18 mouse cellular contexts compared by ENCODE assay signal in genomic region chr13:73494528-73494927, GRCm38 (mm10). TPM values are rescaled to one million over a fixed set of nuclear protein-coding genes. Genes with fewer than 3 reads are reported as not detected.
"Had no signal": no experiment of that assay in that cellular context is flagged by ENCODE, and none has a peak within 500 bp of the region (broad histone marks: within the 10 kb centered on the region; RNA-seq: fewer than 3 reads in every experiment).

No protein-coding gene starts in this region.

- H3K4me1 ChIP-seq: intestine, embryonic 15.5 days; kidney, embryonic 15.5 days; limb, embryonic 12.5 days; limb, embryonic 15.5 days had no signal

- H3K9me3 ChIP-seq: intestine, embryonic 15.5 days; kidney, embryonic 15.5 days; limb, embryonic 12.5 days; limb, embryonic 15.5 days had no signal

- H3K4me2 ChIP-seq: intestine, embryonic 15.5 days; kidney, embryonic 15.5 days; limb, embryonic 12.5 days; limb, embryonic 15.5 days; midbrain, embryonic 11.5 days had no signal

- H3K9ac ChIP-seq: intestine, embryonic 15.5 days; kidney, embryonic 15.5 days; limb, embryonic 12.5 days; limb, embryonic 15.5 days had no signal

- H3K27ac ChIP-seq: intestine, embryonic 15.5 days; kidney, embryonic 15.5 days; limb, embryonic 12.5 days; limb, embryonic 15.5 days had no signal

- H3K27me3 ChIP-seq: intestine, embryonic 15.5 days; kidney, embryonic 15.5 days; limb, embryonic 12.5 days; limb, embryonic 15.5 days had no signal

- ATAC-seq: intestine, embryonic 15.5 days had no signal

- DNase-seq: kidney, adult 11 months; kidney, adult 8-10 months; kidney, postnatal 10 days; kidney, postnatal 36 days; left cerebral cortex, postnatal 4 days; lung, adult 2 months; lung, postnatal 14 days; lung, postnatal 4 days; midbrain, embryonic 14.5 days; thymus, adult 18-20 months; thymus, postnatal 36 days had no signal

- H3K4me3 ChIP-seq: intestine, embryonic 15.5 days; kidney, embryonic 15.5 days; limb, embryonic 12.5 days; limb, embryonic 15.5 days had no signal

RNA-seq across cellular contexts. Expression of gene Slc6a3, which starts 42.0 kb away (rescaled TPM):
- polyA plus RNA-seq: neural tube, embryonic 11.5 days; neural tube, embryonic 14.5 days had no signal
